Mouse (Mus musculus) cortical plate, adult 2 months (tissue): ENCODE measurements around the gene Fkbp1b.

Experiments used
- CTCF ChIP-seq: fragments of 200-500 bp; IDR thresholded peaks from 2 replicates; pipeline ENCODE4 v1.5.1; 2011; ENCODE audit warnings: mild to moderate bottlenecking, control low read depth, low read length; ENCODE audit not compliant: insufficient read depth; ENCODE audit errors: extremely low read depth
- POLR2A ChIP-seq: fragments of 200-500 bp; IDR thresholded peaks from 2 replicates; pipeline ENCODE4 v1.6.1; 2011; ENCODE audit warnings: mild to moderate bottlenecking, low read length, control low read depth; ENCODE audit not compliant: insufficient read depth; ENCODE audit errors: extremely low read depth

- no peak for TF ChIP-seq POLR2A
- TF ChIP-seq CTCF: no peak
Measured at GRCm38 (mm10) chr12:4862672-4863071, 21.3 kb upstream of the Fkbp1b start.
